Mouse (Mus musculus): ENCODE measurements around the gene Myo1f. TPM values are rescaled to one million over a fixed set of nuclear protein-coding genes. Genes with fewer than 3 reads are reported as not detected.

Myo1f gene
- total and polyA plus RNA-seq, 3 experiments = 13.6 to 27.5 (median 19.5) TPM

GRCm38 (mm10) chr17:33539106-33539675, 16.3 kb upstream of the Myo1f start:
- in situ Hi-C loops (cut with MboI; ENCODE audit: low pct_ligation_motif_present, low pct_unique_long_range_greater_than_20kb, low sequenced_read_pairs) (loop anchor here (5.0 kb wide), 1 partner anchor 102 kb away; no protein-coding TSS in a partner anchor), dilution Hi-C loops (cut with MboI; ENCODE audit: extremely low pct_ligation_motif_present, extremely low pct_unique_long_range_greater_than_20kb, low sequenced_read_pairs) (no loop called here)

DNA sequence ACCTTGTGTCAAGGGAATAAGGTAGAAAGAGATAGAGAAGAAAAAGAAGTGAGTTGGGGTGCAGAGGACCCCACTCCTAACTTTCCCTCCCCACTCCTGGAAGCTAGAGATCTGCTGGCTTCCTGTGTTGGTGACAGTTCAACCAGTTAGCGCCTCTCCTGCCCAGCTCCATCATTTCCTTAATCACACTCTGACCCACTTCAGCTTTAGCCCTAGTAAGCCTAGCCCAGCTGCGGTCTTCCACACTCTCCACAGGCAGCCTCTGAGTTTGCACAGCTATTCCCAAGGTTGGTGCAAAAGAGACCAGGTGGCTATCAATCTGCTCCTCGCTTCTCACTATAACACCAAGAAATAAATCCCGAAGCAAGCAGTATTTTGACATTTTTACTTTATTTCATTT, 15.6 kb upstream of the Myo1f start:
- dilution Hi-C loops (cut with MboI; ENCODE audit: extremely low pct_ligation_motif_present, extremely low pct_unique_long_range_greater_than_20kb, low sequenced_read_pairs) = no loop called here

More at GRCm38 (mm10) chr17:33539106-33539675, 16.3 kb upstream of the Myo1f start:
- Histone ChIP-seq H3K27me3 (replicated peaks) (no peaks in the 10 kb centered on the region), H3K36me3 (replicated peaks in 1 of 2; ENCODE audit: control insufficient read depth in 1 of 2, insufficient read depth in 1 of 2, low read length in 1 of 2) (peaks cover 16 to 69% of the 10 kb centered on the region in 2 experiments), H3K79me2 (replicated peaks; ENCODE audit: control insufficient read depth, extremely low read depth, insufficient read depth, poor library complexity, severe bottlenecking) (no peaks in the 10 kb centered on the region), H3K4me3 (replicated peaks in 1 of 3; ENCODE audit: low read depth in 2 of 3, low read length in 2 of 3, poor library complexity in 1 of 3) (no peak overlapping the region), H3K4me2 (ENCODE audit: insufficient read depth, low read depth, poor library complexity, severe bottlenecking) (no peak overlapping the region), H3K27ac (ENCODE audit: insufficient read depth, low read depth) (no peak overlapping the region), H3K9me3 (replicated peaks; ENCODE audit: low read length) (no peaks in the 10 kb centered on the region), H3K4me1 (ENCODE audit: control insufficient read depth in 1 of 2, insufficient read depth in 2 of 2) (no peaks in the 10 kb centered on the region), H3K9ac (ENCODE audit: insufficient read depth, low read depth) (no peak overlapping the region)
- TF ChIP-seq EP300 (IDR thresholded peaks at IDR 0.05; ENCODE audit: low read length) (no peak), ZMIZ1 (IDR thresholded peaks at IDR 0.05; ENCODE audit: low read depth, low read length) (no peak), USF1 (IDR thresholded peaks at IDR 0.05; ENCODE audit: low read depth, low read length) (no peak), CTCF (conservative IDR thresholded peaks at IDR 0.05 in 1 of 2, IDR thresholded peaks at IDR 0.05 in 1 of 2; ENCODE audit: low read depth in 2 of 2, low read length in 2 of 2) (peak; percentile 84 to 88), KAT2A (IDR thresholded peaks at IDR 0.05; ENCODE audit: insufficient replicate concordance, low read length) (no peak), SMC3 (IDR thresholded peaks at IDR 0.05; ENCODE audit: low read depth, low read length) (peak; percentile 71), HCFC1 (IDR thresholded peaks at IDR 0.05; ENCODE audit: low read depth, low read length) (no peak), JUN (IDR thresholded peaks at IDR 0.05; ENCODE audit: insufficient read depth, low read depth, low read length) (no peak), RAD21 (IDR thresholded peaks at IDR 0.05; ENCODE audit: low read depth, low read length) (peak; percentile 78), ZNF384 (IDR thresholded peaks at IDR 0.05; ENCODE audit: low read depth, low read length) (no peak), ETS1 (conservative IDR thresholded peaks at IDR 0.05; ENCODE audit: low read depth, low read length) (no peak), MEF2A (IDR thresholded peaks at IDR 0.05; ENCODE audit: borderline replicate concordance, low read depth, low read length) (no peak), BHLHE40 (IDR thresholded peaks at IDR 0.05; ENCODE audit: low read depth, low read length) (no peak), MAZ (IDR thresholded peaks at IDR 0.05; ENCODE audit: low read depth, low read length) (no peak)
- DNase-seq (ENCODE audit: extremely low read depth) = peak; percentile 65

More for the DNA sequence above, 15.6 kb upstream of the Myo1f start:
- Histone ChIP-seq H3K79me2 (replicated peaks; ENCODE audit: control insufficient read depth, extremely low read depth, insufficient read depth, poor library complexity, severe bottlenecking) (no peaks in the 10 kb centered on the region), H3K4me1 (ENCODE audit: control insufficient read depth in 1 of 2, insufficient read depth in 2 of 2) (no peaks in the 10 kb centered on the region), H3K27me3 (replicated peaks) (no peaks in the 10 kb centered on the region), H3K4me3 (replicated peaks in 1 of 3; ENCODE audit: low read depth in 2 of 3, low read length in 2 of 3, poor library complexity in 1 of 3) (no peak overlapping the region), H3K27ac (ENCODE audit: insufficient read depth, low read depth) (no peak overlapping the region), H3K4me2 (ENCODE audit: insufficient read depth, low read depth, poor library complexity, severe bottlenecking) (no peak overlapping the region), H3K36me3 (replicated peaks in 1 of 2; ENCODE audit: control insufficient read depth in 1 of 2, insufficient read depth in 1 of 2, low read length in 1 of 2) (peaks cover 16 to 70% of the 10 kb centered on the region in 2 experiments), H3K9me3 (replicated peaks; ENCODE audit: low read length) (no peaks in the 10 kb centered on the region), H3K9ac (ENCODE audit: insufficient read depth, low read depth) (no peak overlapping the region)
- TF ChIP-seq BHLHE40 (IDR thresholded peaks at IDR 0.05; ENCODE audit: low read depth, low read length) (no peak), KAT2A (IDR thresholded peaks at IDR 0.05; ENCODE audit: insufficient replicate concordance, low read length) (no peak), POLR2AphosphoS2 (IDR thresholded peaks at IDR 0.05; ENCODE audit: low read depth, low read length) (no peak), MXI1 (IDR thresholded peaks at IDR 0.05; ENCODE audit: low read depth, low read length) (no peak), UBTF (IDR thresholded peaks at IDR 0.05; ENCODE audit: low read depth, low read length) (no peak), MAZ (IDR thresholded peaks at IDR 0.05; ENCODE audit: low read depth, low read length) (no peak), ZNF384 (IDR thresholded peaks at IDR 0.05; ENCODE audit: low read depth, low read length) (no peak), USF2 (conservative IDR thresholded peaks at IDR 0.05; ENCODE audit: low read depth, low read length) (no peak), HCFC1 (IDR thresholded peaks at IDR 0.05; ENCODE audit: low read depth, low read length) (no peak), E2F4 (IDR thresholded peaks at IDR 0.05; ENCODE audit: insufficient replicate concordance, low read depth, low read length) (no peak), JUN (IDR thresholded peaks at IDR 0.05; ENCODE audit: insufficient read depth, low read depth, low read length) (no peak), RCOR1 (conservative IDR thresholded peaks at IDR 0.05; ENCODE audit: low read depth, low read length) (no peak), IRF4 (IDR thresholded peaks at IDR 0.05; ENCODE audit: low read depth, low read length) (no peak), ETS1 (conservative IDR thresholded peaks at IDR 0.05; ENCODE audit: low read depth, low read length) (no peak), MYC (IDR thresholded peaks at IDR 0.05; ENCODE audit: low read depth, low read length) (no peak)
- no peak for DNase-seq (ENCODE audit: extremely low read depth)
- in situ Hi-C loops (cut with MboI; ENCODE audit: low pct_ligation_motif_present, low pct_unique_long_range_greater_than_20kb, low sequenced_read_pairs) = loop anchor here (5.0 kb wide), 1 partner anchor 103 kb away; no protein-coding TSS in a partner anchor

Measured in CH12.LX (cell line).